Mouse (Mus musculus) ES-E14 (cell line): ENCODE results near the gene Macrod2.

Experiments used
- ZC3H11A ChIP-seq: IDR thresholded peaks from 2 replicates; pipeline ENCODE4 v1.6.1; 2012; ENCODE audit warnings: low read depth, mild to moderate bottlenecking, inconsistent platforms, low read length, borderline replicate concordance
- ZNF384 ChIP-seq: IDR thresholded peaks from 2 replicates; pipeline ENCODE4 v1.6.1; 2012; ENCODE audit warnings: low read depth, low read length, inconsistent platforms

DNA sequence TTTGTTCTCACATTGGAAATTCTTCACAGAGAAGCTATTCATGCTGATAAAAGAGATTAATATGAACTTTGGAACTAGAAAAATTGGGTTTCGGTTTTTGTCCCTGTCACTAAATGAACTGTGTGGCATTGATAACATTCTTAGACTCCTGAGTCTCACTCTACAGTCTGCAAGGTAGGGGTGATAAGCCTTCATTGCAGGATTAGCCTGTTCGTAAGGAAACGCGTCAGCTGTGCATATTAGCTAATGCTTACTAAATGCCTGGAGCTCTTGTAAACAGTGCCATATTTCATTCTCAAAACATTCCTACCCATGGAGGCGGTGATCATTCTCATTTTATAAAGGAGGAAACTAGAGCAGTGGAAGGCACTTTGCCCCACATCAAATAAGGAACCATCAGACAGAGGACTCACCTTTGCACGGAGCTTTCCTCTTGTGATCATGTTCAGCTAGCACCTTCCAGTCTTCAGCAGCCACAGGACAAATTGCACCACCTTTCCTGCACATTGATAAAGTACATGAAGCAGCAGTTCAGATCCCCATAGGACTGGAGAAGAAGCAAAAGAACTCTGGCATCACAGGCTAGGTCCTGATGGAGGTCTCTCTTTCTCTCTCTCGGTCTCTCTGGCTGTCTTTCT lies 891.1 kb downstream of the Macrod2 start:
- no peak for TF ChIP-seq ZC3H11A
- no peak for TF ChIP-seq ZNF384
